Mouse (Mus musculus) bone marrow macrophage, adult 2 months (primary cell): ENCODE results near the gene Spp1.

ENCODE experiments used
- CTCF ChIP-seq: IDR thresholded peaks from 2 replicates; pipeline ENCODE4 v1.5.1; 2012; ENCODE audit warnings: low read depth, mild to moderate bottlenecking, low read length, moderate library complexity
- POLR2A ChIP-seq: IDR thresholded peaks from 2 replicates; pipeline ENCODE4 v1.6.1; 2012; ENCODE audit warnings: mild to moderate bottlenecking, low read depth, low read length, borderline replicate concordance

DNA sequence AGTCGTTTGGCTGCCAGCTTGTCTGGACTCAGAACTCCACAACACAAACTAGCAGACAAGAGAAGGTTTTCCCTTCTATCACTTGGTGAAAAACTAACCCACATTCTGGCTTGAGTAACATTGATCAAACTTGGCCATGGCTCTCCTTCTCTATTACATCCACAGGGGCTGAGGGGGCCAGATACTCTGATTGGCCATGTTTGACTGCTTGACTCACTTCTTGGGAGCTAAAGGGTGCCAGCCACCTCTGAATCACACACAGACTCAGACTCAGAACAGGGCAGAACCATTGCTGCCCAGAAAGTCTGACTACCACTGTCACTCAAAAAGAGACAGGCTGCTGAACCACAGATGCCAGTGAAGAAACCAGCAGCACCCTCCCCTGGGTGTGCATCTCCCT is 18.2 kb downstream of the Spp1 start:
- no peak for TF ChIP-seq POLR2A
- no peak for TF ChIP-seq CTCF
